Mouse (Mus musculus): Measurements from ENCODE around the gene Sorcs3. TPM values are rescaled to one million over a fixed set of nuclear protein-coding genes. Genes with fewer than 3 reads are reported as not detected.

Gene Sorcs3
- polyA plus RNA-seq, 1 experiment from 2014 or later = 0.06 TPM

DNA sequence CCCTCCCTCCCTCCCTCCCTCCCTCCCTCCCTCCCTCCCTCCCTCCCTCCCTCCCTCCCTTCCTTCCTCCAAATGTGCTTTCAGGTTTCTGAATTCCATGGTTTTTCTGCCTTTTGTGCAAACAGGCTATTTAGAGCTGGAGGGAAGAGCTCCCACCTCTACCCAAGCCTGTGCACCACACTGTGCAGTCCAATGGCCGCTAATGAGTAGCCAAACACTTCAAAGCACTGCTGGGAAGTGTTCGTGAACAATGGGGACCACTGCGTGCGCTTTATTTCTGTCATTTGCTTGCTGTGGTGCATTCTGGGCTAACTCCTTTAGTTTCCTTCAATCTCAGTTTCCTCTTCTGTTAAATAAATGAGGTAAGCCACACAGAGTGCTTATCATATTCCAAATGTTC, 528.5 kb downstream of the Sorcs3 start:
- Histone ChIP-seq H3K9me3 (ENCODE audit: low read length) (no peaks in the 10 kb centered on the region), H3K36me3 (replicated peaks; ENCODE audit: insufficient read depth, low read length) (no peaks in the 10 kb centered on the region), H3K4me2 (ENCODE audit: low read depth, low read length) (no peak overlapping the region), H3K27me3 (ENCODE audit: insufficient read depth, low read length) (no peaks in the 10 kb centered on the region), H3K27ac (ENCODE audit: low read depth) (no peak overlapping the region), H3K9ac (replicated peaks) (no peak overlapping the region), H3K4me1 (ENCODE audit: insufficient read depth) (no peaks in the 10 kb centered on the region), H3K4me3 (ENCODE audit: low read depth, low read length) (no peak overlapping the region)
- TF ChIP-seq EP300 (IDR thresholded peaks at IDR 0.05; ENCODE audit: low read depth) (no peak), CTCF (IDR thresholded peaks at IDR 0.05; ENCODE audit: low read depth) (no peak)
- DNase-seq = no peak
- WGBS (ENCODE audit: insufficient replicate concordance) = 63% methylated on average over 4 of the region's 4 CpGs
- ATAC-seq = no peak

DNA sequence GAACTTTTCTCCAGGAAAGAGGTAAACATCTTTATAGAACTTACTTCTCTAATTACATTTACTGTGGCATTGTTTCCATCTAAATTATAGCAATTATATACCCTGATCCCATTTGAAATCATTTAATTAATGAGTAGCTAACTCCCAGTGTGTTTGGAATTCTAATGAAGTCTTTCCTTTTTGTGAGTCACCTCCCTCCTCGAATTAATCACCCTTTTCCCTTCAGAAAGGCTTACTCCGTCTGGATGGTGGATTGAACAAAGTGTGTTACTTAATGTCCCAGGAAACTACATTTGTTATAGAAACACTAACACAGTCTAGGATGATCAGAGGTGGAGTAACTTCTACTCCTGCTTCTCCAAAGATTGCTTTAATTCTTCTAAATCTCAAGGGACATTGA, 531.7 kb downstream of the Sorcs3 start:
- H3K4me1 ChIP-seq (ENCODE audit: insufficient read depth) = no peaks in the 10 kb centered on the region
- 70% methylated on average over 2 of the region's 2 CpGs for WGBS (ENCODE audit: insufficient replicate concordance)
- no peak overlapping the region for H3K4me3 ChIP-seq (ENCODE audit: low read depth, low read length)
- ATAC-seq = no peak
- H3K4me2 ChIP-seq (ENCODE audit: low read depth, low read length) = no peak overlapping the region
- no peak for DNase-seq
- no peak overlapping the region for H3K27ac ChIP-seq (ENCODE audit: low read depth)
- no peaks in the 10 kb centered on the region for H3K36me3 ChIP-seq (replicated peaks; ENCODE audit: insufficient read depth, low read length)
- H3K27me3 ChIP-seq (ENCODE audit: insufficient read depth, low read length) = no peaks in the 10 kb centered on the region
- H3K9ac ChIP-seq (replicated peaks) = no peak overlapping the region
- no peaks in the 10 kb centered on the region for H3K9me3 ChIP-seq (ENCODE audit: low read length)
- no peak for TF ChIP-seq EP300 (IDR thresholded peaks at IDR 0.05; ENCODE audit: low read depth)
- no peak for TF ChIP-seq CTCF (IDR thresholded peaks at IDR 0.05; ENCODE audit: low read depth)

DNA sequence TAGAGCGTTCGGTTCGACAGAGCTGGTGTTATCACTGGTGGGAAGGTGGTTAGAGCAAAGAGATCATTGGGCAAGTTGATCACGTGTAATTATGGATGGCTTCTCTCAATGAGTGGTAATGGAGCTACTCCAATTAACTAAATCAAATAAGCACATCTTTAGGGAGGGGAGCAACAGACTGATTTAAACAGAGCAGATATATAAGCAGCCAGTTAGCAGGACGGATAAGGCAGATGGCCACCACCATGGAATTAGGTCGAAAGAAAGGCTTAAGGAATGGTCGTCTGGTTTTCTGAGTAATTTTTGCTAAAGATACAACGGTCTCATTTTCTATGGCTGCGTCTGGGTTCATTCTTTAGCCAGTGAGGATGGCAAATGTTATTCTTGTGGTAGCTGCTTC, 549.3 kb downstream of the Sorcs3 start:
- H3K4me2 ChIP-seq (ENCODE audit: low read depth, low read length) = no peak overlapping the region
- WGBS (ENCODE audit: insufficient replicate concordance) = 78% methylated on average over 9 of the region's 9 CpGs

DNA sequence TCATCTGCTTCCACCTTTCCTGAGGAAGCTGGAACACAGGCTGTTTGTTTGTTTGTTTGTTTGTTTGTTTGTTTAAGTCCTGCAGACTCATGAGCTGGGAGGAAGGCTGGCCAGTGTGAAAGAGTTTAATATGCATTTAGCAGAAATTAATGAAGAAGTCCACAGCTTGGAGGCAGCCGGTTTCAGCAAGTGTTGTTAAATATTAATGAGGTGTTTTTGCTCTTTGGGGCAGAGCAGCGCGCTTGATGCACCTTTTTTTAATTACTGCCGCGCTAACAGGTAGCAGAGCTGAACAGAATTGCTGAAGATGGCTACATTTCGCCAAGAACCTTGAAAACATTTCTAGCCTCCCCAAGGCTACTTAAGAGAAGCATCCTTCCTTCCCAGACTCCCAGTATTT, 551.0 kb downstream of the Sorcs3 start:
- ATAC-seq (no peak), DNase-seq (no peak)
- Histone ChIP-seq H3K4me1 (ENCODE audit: insufficient read depth) (no peaks in the 10 kb centered on the region), H3K9ac (replicated peaks) (no peak overlapping the region), H3K27me3 (ENCODE audit: insufficient read depth, low read length) (no peaks in the 10 kb centered on the region), H3K4me3 (ENCODE audit: low read depth, low read length) (no peak overlapping the region), H3K27ac (ENCODE audit: low read depth) (no peak overlapping the region), H3K9me3 (ENCODE audit: low read length) (no peaks in the 10 kb centered on the region), H3K4me2 (ENCODE audit: low read depth, low read length) (no peak overlapping the region), H3K36me3 (replicated peaks; ENCODE audit: insufficient read depth, low read length) (no peaks in the 10 kb centered on the region)
- 70% methylated on average over 6 of the region's 6 CpGs for WGBS (ENCODE audit: insufficient replicate concordance)
- TF ChIP-seq EP300 (IDR thresholded peaks at IDR 0.05; ENCODE audit: low read depth) (no peak), CTCF (IDR thresholded peaks at IDR 0.05; ENCODE audit: low read depth) (no peak)

More for the DNA sequence above, 549.3 kb downstream of the Sorcs3 start:
- Histone ChIP-seq H3K4me1 (ENCODE audit: insufficient read depth) (no peaks in the 10 kb centered on the region), H3K4me3 (ENCODE audit: low read depth, low read length) (no peak overlapping the region), H3K9ac (replicated peaks) (no peak overlapping the region), H3K9me3 (ENCODE audit: low read length) (no peaks in the 10 kb centered on the region), H3K36me3 (replicated peaks; ENCODE audit: insufficient read depth, low read length) (no peaks in the 10 kb centered on the region), H3K27me3 (ENCODE audit: insufficient read depth, low read length) (no peaks in the 10 kb centered on the region), H3K27ac (ENCODE audit: low read depth) (no peak overlapping the region)
- ATAC-seq = no peak
- no peak for DNase-seq
- no peak for TF ChIP-seq CTCF (IDR thresholded peaks at IDR 0.05; ENCODE audit: low read depth)

DNA sequence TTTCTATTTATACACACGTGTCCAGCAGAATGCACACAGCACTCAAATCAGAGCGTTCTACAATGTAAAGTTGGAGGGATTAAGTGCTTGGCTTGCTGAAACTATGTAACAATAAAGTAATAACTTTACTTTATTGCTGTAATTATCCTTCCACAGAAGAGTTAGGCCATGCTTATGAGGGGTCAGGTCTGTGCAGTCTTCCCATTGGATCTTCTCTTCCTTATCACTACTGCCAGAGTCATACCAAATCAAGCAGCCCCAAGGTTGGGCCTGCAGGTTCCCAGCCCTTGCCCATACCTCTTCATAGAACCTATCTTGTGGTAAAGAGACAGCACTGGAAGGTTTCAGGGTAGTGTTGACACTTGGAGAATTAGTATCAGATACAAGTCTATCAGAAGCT, 560.7 kb downstream of the Sorcs3 start:
- Histone ChIP-seq H3K27me3 (ENCODE audit: insufficient read depth, low read length) (no peaks in the 10 kb centered on the region), H3K4me1 (ENCODE audit: insufficient read depth) (no peaks in the 10 kb centered on the region), H3K27ac (ENCODE audit: low read depth) (no peak overlapping the region), H3K4me3 (ENCODE audit: low read depth, low read length) (no peak overlapping the region), H3K4me2 (ENCODE audit: low read depth, low read length) (no peak overlapping the region), H3K9me3 (ENCODE audit: low read length) (no peaks in the 10 kb centered on the region), H3K9ac (replicated peaks) (no peak overlapping the region), H3K36me3 (replicated peaks; ENCODE audit: insufficient read depth, low read length) (no peaks in the 10 kb centered on the region)
- TF ChIP-seq CTCF (IDR thresholded peaks at IDR 0.05; ENCODE audit: low read depth) = no peak
- TF ChIP-seq EP300 (IDR thresholded peaks at IDR 0.05; ENCODE audit: low read depth) = no peak
- DNase-seq (no peak), ATAC-seq (no peak)
- 77% methylated on average over 2 of the region's 2 CpGs for WGBS (ENCODE audit: insufficient replicate concordance)

DNA sequence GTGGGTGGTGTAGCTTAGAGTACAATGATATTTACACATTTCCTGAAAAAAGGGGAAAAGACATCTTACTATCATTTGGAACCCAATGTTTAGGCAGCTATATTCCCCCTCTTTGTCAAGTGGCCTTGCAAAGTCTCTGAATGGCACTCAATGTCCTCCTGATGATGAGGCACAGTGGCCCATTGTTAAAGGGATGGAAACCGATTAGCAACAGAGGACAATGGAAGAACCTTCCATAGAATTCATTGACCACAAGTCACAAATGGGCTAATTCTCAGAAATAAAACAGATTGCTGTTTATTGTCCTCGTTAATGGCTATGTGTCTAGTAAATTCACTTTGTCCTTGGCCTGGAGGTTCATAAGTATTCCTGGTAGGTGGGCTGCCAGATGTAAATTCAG, 565.7 kb downstream of the Sorcs3 start:
- Histone ChIP-seq H3K4me2 (ENCODE audit: low read depth, low read length) (no peak overlapping the region), H3K36me3 (replicated peaks; ENCODE audit: insufficient read depth, low read length) (no peaks in the 10 kb centered on the region), H3K9ac (replicated peaks) (no peak overlapping the region), H3K27me3 (ENCODE audit: insufficient read depth, low read length) (no peaks in the 10 kb centered on the region), H3K9me3 (ENCODE audit: low read length) (no peaks in the 10 kb centered on the region), H3K4me1 (ENCODE audit: insufficient read depth) (no peaks in the 10 kb centered on the region), H3K4me3 (ENCODE audit: low read depth, low read length) (no peak overlapping the region), H3K27ac (ENCODE audit: low read depth) (no peak overlapping the region)
- TF ChIP-seq EP300 (IDR thresholded peaks at IDR 0.05; ENCODE audit: low read depth) (no peak), CTCF (IDR thresholded peaks at IDR 0.05; ENCODE audit: low read depth) (no peak)
- ATAC-seq = no peak
- DNase-seq = no peak
- WGBS (ENCODE audit: insufficient replicate concordance) = 58% methylated on average over 2 of the region's 2 CpGs
